Mouse (Mus musculus) adrenal gland, postnatal 36 days (tissue): Measurements from ENCODE around the gene Map3k20. TPM values are rescaled to one million over a fixed set of nuclear protein-coding genes. Genes with fewer than 3 reads are reported as not detected.

Source experiments
- total RNA-seq, 2 experiments: library from RNA; stranded (reverse); gene quantifications; 2 replicates each; pipeline ENCODE4 v1.2.3; 2021

Gene Map3k20
- total RNA-seq, 2 experiments from 2014 or later: 26.1 to 30.4 TPM

Other genes with a start within 250 kb of the Map3k20 start
- gene Cdca7, start 190.5 kb downstream of the Map3k20 start, total RNA-seq: 1 to 10 TPM; 3.6 to 4.3 TPM